Mouse (Mus musculus) stomach, embryonic 16.5 days (tissue): Measurements from ENCODE around the gene Rcc2. TPM values are rescaled to one million over a fixed set of nuclear protein-coding genes. Genes with fewer than 3 reads are reported as not detected.

Experiments
- ATAC-seq: fragments of 200-750 bp; cut with Nextera tagmentation; 2 replicates; pipeline ENCODE4 v1.8.0; 2017; ENCODE audit warnings: moderate number of reproducible peaks, moderate TSS enrichment; ENCODE audit not compliant: insufficient read depth, low FRiP score
- H3K27ac ChIP-seq: fragments of 300-500 bp; sonication (generic); 2 replicates; pipeline ENCODE4 v1.5.1; 2014; ENCODE audit warnings: low read length
- H3K27me3 ChIP-seq: fragments of 300-500 bp; sonication (generic); 2 replicates; pipeline ENCODE4 v1.6.1; 2014; ENCODE audit warnings: low read length, control low read depth, mixed read lengths; ENCODE audit not compliant: control insufficient read depth, insufficient read depth
- H3K36me3 ChIP-seq: fragments of 300-500 bp; sonication (generic); 2 replicates; pipeline ENCODE4 v1.6.1; 2014; ENCODE audit warnings: low read length; ENCODE audit not compliant: control insufficient read depth, insufficient read depth
- H3K4me1 ChIP-seq: fragments of 300-500 bp; sonication (generic); 2 replicates; pipeline ENCODE4 v1.6.1; 2014; ENCODE audit warnings: low read length, control low read depth, mixed read lengths; ENCODE audit not compliant: control insufficient read depth, insufficient read depth
- H3K4me2 ChIP-seq: fragments of 300-500 bp; sonication (generic); 2 replicates; pipeline ENCODE4 v1.6.1; 2014; ENCODE audit warnings: low read depth, low read length, mixed read lengths
- H3K4me3 ChIP-seq: fragments of 300-500 bp; sonication (generic); replicated peaks from 2 replicates; pipeline ENCODE4 v1.5.1; 2014; ENCODE audit warnings: mild to moderate bottlenecking, low read length
- H3K9ac ChIP-seq: fragments of 300-500 bp; sonication (generic); 2 replicates; pipeline ENCODE4 v1.6.1; 2014; ENCODE audit warnings: low read length
- H3K9me3 ChIP-seq: fragments of 300-500 bp; sonication (generic); replicated peaks from 2 replicates; pipeline ENCODE4 v1.6.1; 2016; ENCODE audit warnings: low read length, control low read depth; ENCODE audit not compliant: control insufficient read depth
- WGBS: fragments of 180-500 bp; shearing (Covaris S2); extraction: QIAGEN DNeasy Blood & Tissue Kit; methylation state at CpG from one replicate; pipeline ENCODE4 v1.1.7; 2014; 5-methylcytosine and 5-hydroxymethylcytosine counted together
- polyA plus RNA-seq: library from polyadenylated mRNA; unstranded; fragments of >200 nt; fragmentation: Nextera tagmentation; extraction: Ambion mirVana; gene quantifications from 2 replicates; pipeline ENCODE4 v1.2.1, GENCODE M21; 2015

Gene Rcc2
- polyA plus RNA-seq, 1 experiment from 2014 or later, result 16.2 TPM

DNA sequence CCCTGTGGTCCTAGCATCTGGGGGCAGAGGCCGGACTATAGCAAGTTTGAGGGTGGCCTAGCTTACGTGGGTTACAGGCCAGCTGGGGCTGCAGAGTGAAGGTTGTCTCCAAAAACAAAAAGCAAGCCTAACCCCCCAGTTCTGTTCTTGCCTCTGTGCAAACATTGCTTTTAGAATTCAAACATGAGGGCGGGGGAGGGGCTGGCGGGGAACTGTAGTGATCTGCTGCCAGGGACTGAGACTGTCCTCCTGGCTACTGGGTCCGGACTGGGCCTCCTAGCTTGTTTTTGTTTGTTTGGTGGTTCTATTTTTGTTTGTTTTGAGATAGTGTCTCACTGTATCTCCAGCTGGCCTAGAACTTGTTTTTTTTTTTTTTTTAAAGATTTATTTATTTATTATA lies 14.2 kb downstream of the Rcc2 start:
- 77% methylated on average over 5 of the region's 5 CpGs for WGBS
- H3K27ac ChIP-seq, result no peak overlapping the region; the same call in 1 of the 2 replicates
- H3K4me1 ChIP-seq, result peaks cover 22% of the 10 kb centered on the region
- no peak overlapping the region; the same call in 1 of the 2 replicates for H3K9ac ChIP-seq
- H3K4me3 ChIP-seq, result no peak overlapping the region
- ATAC-seq, result no peak
- H3K27me3 ChIP-seq, result no peaks in the 10 kb centered on the region
- no peaks in the 10 kb centered on the region for H3K9me3 ChIP-seq
- peaks cover 53% of the 10 kb centered on the region for H3K36me3 ChIP-seq
- H3K4me2 ChIP-seq, result no peak overlapping the region

DNA sequence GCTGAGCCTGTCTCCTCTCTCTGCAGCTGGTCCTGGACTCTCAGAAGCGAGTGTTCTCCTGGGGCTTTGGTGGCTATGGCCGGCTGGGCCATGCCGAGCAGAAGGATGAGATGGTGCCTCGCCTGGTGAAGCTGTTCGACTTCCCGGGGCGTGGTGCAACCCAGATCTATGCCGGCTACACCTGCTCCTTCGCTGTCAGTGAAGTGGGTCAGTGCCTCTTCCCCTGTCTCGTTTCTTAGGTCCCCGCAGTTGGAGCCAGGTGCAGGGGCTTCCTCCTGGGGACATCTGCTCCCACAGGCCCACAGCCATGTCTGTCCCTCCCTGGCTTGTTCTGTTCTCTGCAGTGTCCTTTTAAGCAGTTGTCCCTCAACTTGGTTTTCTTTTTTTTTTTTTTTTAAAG lies 16.7 kb downstream of the Rcc2 start:
- H3K27me3 ChIP-seq, result no peaks in the 10 kb centered on the region
- H3K9ac ChIP-seq, result no peak overlapping the region
- no peak overlapping the region for H3K4me3 ChIP-seq
- H3K4me2 ChIP-seq, result no peak overlapping the region
- no peak for ATAC-seq
- H3K36me3 ChIP-seq, result peaks cover 41% of the 10 kb centered on the region
- H3K9me3 ChIP-seq, result no peaks in the 10 kb centered on the region
- no peak overlapping the region for H3K27ac ChIP-seq
- 86% methylated on average over 11 of the region's 11 CpGs for WGBS
- peaks cover 22% of the 10 kb centered on the region for H3K4me1 ChIP-seq

DNA sequence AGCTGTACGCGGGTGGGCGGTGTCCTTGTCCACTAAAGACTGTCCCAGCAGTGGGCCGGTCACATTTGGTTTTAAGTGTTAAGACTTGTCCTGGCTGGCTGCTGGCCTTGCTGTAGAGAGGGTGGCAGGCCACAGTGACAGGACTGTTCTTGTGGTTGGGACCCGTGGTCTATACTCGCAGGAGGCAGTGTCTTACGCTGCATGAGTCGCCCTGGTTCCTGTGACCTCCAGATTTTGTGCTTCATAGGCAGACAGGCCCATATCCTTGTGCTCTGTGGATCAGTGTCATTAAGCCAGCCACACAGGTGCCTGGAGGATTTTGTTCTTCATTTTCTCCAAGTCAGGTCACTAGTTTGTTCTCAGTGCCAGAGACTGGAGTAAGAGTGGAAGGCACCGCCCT lies 18.1 kb downstream of the Rcc2 start:
- H3K36me3 ChIP-seq, result peaks cover 36% of the 10 kb centered on the region
- peaks cover 11% of the 10 kb centered on the region for H3K4me1 ChIP-seq
- 93% methylated on average over 9 of the region's 9 CpGs for WGBS
- H3K4me3 ChIP-seq, result no peak overlapping the region
- no peak for ATAC-seq
- H3K9me3 ChIP-seq, result no peaks in the 10 kb centered on the region
- H3K27me3 ChIP-seq, result no peaks in the 10 kb centered on the region
- H3K9ac ChIP-seq, result no peak overlapping the region
- H3K4me2 ChIP-seq, result no peak overlapping the region
- H3K27ac ChIP-seq, result no peak overlapping the region

DNA sequence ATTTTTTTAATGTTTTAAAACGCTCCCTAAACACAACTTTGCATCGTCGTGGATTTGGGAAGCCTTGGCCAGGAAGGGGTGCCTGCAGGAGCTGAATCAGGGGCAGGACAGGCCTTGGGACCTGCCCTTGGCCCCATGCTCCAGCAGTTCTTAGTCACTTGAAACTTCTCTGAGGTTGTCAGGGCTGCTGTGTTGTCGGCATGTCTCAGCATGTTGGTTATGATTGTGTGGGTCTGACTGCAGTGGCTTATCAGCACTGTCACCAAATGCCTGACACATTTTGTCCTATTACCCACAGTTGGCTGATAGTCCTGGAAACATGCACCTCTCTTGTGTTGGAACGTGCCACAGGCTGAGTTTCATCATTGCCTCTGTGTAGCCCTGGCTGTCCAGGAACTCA lies 19.8 kb downstream of the Rcc2 start:
- ATAC-seq, result no peak; the same call in 1 of the 2 replicates
- Histone ChIP-seq H3K9ac (no peak overlapping the region), H3K36me3 (peaks cover 29% of the 10 kb centered on the region), H3K4me3 (no peak overlapping the region), H3K27me3 (no peaks in the 10 kb centered on the region), H3K4me2 (no peak overlapping the region), H3K4me1 (no peaks in the 10 kb centered on the region; the same call in 1 of the 2 replicates), H3K27ac (peak overlapping the region; percentile 25; the same call in 1 of the 2 replicates), H3K9me3 (no peaks in the 10 kb centered on the region)
- 83% methylated on average over 5 of the region's 5 CpGs for WGBS

DNA sequence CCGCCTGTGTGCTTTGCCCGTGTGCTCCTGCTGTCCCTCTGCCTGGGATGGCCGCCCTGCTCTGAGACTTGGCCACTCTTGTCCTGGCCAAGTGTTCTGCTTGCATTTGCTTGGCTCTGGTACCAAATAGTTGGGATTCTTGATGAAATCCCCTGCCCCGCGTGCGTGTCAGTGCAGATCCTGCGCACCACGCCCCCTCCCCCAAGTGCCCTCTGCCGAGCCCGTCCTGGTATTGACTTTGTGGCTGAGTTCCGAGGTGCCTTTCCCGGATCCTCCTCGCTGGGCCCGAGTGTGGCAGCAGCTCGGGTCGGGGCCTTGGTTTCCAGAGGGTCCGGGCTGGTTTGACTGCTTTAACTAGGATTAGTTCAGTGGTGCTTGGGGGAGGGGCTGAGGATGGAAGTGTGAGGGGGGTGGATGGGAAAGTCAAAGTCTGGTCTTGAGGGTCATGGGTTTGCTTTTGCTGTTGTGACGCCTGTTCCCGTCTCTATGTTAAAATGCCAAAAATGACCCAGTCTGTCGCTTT lies 21.7 kb downstream of the Rcc2 start:
- Histone ChIP-seq H3K36me3 (peaks cover 16% of the 10 kb centered on the region), H3K27ac (no peak overlapping the region), H3K4me2 (no peak overlapping the region), H3K9me3 (no peaks in the 10 kb centered on the region), H3K9ac (no peak overlapping the region; the same call in 1 of the 2 replicates), H3K4me1 (no peaks in the 10 kb centered on the region; the same call in 1 of the 2 replicates), H3K27me3 (no peaks in the 10 kb centered on the region), H3K4me3 (no peak overlapping the region)
- ATAC-seq, result no peak
- 76% methylated on average over 20 of the region's 20 CpGs for WGBS

DNA sequence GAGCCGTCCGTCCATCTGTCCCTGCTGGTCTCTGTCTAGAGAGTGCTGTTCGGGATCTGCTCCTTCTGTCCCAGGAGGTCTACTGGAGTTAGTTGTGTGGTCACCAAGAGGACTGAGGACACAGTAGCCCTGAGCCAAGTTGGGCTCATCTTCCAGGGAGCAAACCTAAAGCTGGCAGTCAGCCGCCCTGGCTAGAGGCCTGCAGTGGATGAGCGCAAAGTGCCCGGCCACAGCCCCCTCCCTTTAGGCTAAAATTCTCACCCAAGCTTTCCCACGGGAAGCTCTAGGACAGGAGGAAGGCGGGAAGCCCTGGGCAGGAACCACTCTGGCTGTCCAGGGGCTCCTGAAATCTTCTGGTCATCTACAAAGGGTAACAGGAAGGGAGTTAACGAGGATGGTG lies 22.4 kb downstream of the Rcc2 start:
- no peaks in the 10 kb centered on the region for H3K9me3 ChIP-seq
- no peak for ATAC-seq
- H3K36me3 ChIP-seq, result peaks cover 12% of the 10 kb centered on the region
- 73% methylated on average over 9 of the region's 9 CpGs for WGBS
- no peaks in the 10 kb centered on the region for H3K27me3 ChIP-seq
- H3K9ac ChIP-seq, result no peak overlapping the region
- H3K4me1 ChIP-seq, result no peaks in the 10 kb centered on the region; the same call in 1 of the 2 replicates
- no peak overlapping the region for H3K4me3 ChIP-seq
- no peak overlapping the region for H3K27ac ChIP-seq
- no peak overlapping the region for H3K4me2 ChIP-seq

DNA sequence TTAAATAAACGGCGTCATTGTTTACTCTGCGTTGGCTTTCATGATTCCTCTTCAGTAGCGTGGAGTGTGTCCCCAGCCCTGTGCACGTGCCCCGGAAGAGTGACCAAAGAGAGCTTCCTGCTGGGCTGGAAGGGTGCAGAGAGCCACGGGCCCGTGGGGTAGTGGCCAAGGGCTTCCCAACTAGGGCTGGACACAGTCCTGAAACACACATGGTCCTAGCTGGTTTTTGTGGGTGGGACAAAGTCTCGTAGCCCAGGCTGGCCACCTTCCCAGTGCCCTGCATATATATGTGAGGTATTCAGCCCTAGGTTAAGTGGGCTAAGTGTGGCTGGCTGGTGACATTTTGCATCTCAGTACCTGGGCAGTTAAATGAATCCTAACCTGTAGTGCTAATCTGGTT lies 22.9 kb downstream of the Rcc2 start:
- H3K9ac ChIP-seq, result no peak overlapping the region
- no peak overlapping the region for H3K4me2 ChIP-seq
- ATAC-seq, result no peak
- H3K4me3 ChIP-seq, result no peak overlapping the region
- H3K27ac ChIP-seq, result no peak overlapping the region
- peaks cover 7% of the 10 kb centered on the region for H3K36me3 ChIP-seq
- WGBS, result 66% methylated on average over 9 of the region's 9 CpGs
- H3K9me3 ChIP-seq, result no peaks in the 10 kb centered on the region
- no peaks in the 10 kb centered on the region; the same call in 1 of the 2 replicates for H3K4me1 ChIP-seq
- H3K27me3 ChIP-seq, result no peaks in the 10 kb centered on the region

DNA sequence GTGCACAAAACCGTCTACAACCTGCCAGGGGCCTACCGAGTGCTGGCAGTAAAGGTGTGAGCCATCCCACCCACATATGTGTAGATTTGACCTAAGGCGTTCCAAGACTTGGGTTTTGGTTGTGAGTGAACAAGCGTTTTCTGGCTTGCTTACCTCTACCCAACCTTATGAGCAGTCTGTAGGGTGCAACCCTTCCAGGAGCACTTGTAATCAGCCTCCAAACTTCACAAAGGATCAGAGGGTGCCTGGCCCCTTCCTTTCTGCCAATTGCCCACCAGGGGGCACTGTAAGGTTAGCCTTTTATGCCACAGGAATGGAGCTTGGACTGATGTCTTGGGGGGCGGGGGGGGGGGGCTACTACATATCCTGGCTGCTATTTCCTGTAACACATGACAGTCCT lies 23.5 kb downstream of the Rcc2 start:
- Histone ChIP-seq H3K9ac (no peak overlapping the region), H3K4me2 (no peak overlapping the region), H3K36me3 (0 out of 2 replicates have a peak, but pooled peaks cover 2% of the 10 kb centered on the region), H3K27me3 (no peaks in the 10 kb centered on the region), H3K9me3 (no peaks in the 10 kb centered on the region), H3K27ac (no peak overlapping the region), H3K4me1 (no peaks in the 10 kb centered on the region; the same call in 1 of the 2 replicates), H3K4me3 (no peak overlapping the region)
- ATAC-seq, result no peak
- 59% methylated on average over 5 of the region's 5 CpGs for WGBS

DNA sequence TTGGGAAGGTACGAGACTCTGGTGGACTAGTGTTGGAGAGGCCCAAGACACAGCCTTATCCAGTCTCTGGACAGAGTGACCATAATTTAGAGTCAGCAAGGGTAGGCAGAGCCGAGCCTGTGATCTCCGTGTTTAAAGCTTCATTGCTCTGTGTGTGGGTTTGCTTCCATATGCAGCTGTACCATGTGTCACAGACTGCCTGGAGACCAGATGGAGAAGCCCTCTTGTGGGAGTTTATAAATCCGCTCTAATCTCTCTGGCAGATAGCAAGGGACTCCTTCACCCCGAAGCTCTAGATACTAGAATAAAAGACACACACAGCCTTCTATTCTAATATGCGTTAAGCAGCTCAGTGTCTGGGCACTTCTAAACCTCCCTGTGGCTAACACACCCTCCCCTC lies 24.4 kb downstream of the Rcc2 start:
- Histone ChIP-seq H3K27me3 (no peaks in the 10 kb centered on the region), H3K4me2 (no peak overlapping the region), H3K4me1 (no peaks in the 10 kb centered on the region; the same call in 1 of the 2 replicates), H3K36me3 (0 out of 2 replicates have a peak, but pooled peaks cover 2% of the 10 kb centered on the region), H3K27ac (peak overlapping the region; percentile 36; the same call in 1 of the 2 replicates), H3K9me3 (no peaks in the 10 kb centered on the region), H3K9ac (0 out of 2 replicates have a peak overlapping the region, but pooled peaks have one; percentile 32), H3K4me3 (no peak overlapping the region)
- no peak for ATAC-seq
- WGBS, result 53% methylated on average over 6 of the region's 6 CpGs
